Mouse (Mus musculus) adrenal gland, adult 2 months (tissue): ENCODE measurements around the gene Col17a1. TPM values are rescaled to one million over a fixed set of nuclear protein-coding genes. Genes with fewer than 3 reads are reported as not detected.

Experiments
- DNase-seq: peaks from one replicate; pipeline ENCODE4 v3.0.0; 2021
- polyA plus RNA-seq: library from polyadenylated mRNA; depleted of rRNA; stranded (reverse); fragments of >200 nt; gene quantifications from 2 replicates; pipeline ENCODE4 v1.2.3, GENCODE M21; 2012
- total RNA-seq, 2 experiments: library from RNA; stranded (reverse); gene quantifications; 2 replicates each; pipeline ENCODE4 v1.2.3; 2021

The Col17a1 gene
- total and polyA plus RNA-seq, 3 experiments = 0.16 TPM; not detected in 2

- no peak for DNase-seq
Measured at GRCm38 (mm10) chr19:47667601-47668000, 24.3 kb downstream of the Col17a1 start.

DNA sequence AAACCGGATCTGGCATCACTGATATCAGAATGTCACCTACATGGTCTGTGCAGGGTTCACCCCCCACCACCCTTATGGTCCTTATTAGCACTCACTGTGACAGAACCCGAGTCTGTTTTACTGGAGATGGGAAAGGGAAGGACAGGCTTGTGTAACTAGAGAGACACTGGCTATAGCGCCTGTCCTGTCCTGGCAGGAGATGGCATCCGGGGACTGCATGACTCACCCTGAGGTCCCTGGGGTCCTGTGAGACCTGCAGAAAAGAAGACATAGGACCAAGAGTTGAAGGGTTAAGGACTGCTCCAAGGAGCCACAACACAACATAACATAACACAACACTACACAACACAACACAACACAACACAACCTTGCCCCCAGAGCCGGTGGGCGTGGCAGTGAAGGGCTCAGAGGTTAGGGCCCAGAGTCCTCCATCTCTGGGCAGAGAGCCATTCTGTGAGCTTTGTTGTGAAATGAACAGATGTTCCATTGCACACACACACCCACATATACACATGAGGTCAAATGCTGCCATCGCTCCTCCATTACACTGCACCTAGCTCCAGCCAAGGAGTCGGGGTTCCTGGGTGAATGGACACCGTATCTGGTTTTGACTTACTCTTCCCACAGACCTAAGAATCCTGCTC, 32.0 kb downstream of the Col17a1 start:
- DNase-seq = no peak

DNA sequence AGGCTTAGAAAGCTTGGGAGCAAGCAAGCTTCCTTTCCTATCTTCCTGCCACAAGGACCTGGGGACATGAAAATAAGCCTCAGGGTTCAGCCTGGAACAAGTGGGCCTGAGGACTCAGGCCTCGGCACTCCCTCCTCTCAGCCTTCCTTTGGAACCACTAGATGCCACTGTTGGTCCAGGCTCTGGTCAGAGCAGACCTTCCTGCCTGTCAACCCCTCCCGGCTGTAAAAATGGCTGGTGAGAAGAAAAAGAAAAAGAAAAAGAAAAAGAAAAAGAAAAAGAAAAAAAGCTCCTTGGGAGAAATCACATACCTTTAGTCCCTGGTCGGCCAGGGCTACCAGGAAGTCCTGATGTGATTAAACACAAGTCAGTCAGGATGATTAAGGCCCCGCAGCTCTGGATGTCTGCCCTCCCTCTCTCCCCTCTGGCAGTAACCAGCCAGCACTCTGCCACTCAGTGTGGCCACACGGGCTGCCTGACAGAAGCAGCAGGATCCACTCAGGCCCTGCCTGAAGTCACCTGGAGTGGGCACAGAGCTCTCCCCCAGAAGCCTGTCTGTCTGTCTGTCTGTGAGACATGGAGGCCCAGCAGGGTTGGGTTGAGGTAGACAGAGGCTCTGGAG, 32.9 kb downstream of the Col17a1 start:
- peak; percentile 56 for DNase-seq

DNA sequence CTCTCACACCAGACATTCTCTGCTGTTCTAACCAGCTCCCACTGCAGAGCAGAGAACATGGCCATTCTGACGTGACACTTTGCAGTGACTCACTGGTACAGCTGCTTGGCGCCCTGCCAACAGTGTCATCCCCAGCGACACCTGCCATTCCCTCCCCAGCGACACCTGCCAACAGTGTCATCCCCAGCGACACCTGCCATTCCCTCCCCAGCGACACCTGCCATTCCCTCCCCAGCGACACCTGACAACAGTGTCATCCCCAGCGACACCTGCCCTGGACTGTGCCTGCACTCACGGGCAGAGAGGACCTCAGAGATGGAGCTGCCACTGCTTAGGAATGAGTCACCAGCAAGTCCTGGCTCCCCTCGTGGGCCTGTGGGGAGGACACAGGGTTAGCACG, 37.0 kb downstream of the Col17a1 start:
- DNase-seq = peak; percentile 40

DNA sequence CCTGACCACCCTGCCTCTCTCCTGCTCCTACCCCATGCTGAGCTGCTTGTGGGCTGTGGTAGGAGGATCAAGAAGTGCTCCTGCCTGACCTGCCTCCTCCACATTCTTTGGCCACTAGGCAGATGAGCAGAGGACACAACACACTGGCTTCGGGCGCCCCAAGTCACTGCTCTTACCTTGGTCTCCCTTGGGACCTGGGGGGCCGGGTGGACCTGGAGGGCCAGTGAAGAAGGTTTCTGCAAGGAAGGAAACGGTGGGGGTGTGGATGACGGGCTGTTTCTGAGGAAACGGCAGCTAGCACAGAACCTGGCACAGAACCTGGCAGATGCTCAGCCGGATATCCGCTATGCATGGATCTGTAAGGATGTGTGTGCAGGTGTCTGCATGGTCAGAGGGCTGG, 38.7 kb downstream of the Col17a1 start:
- no peak for DNase-seq

DNA sequence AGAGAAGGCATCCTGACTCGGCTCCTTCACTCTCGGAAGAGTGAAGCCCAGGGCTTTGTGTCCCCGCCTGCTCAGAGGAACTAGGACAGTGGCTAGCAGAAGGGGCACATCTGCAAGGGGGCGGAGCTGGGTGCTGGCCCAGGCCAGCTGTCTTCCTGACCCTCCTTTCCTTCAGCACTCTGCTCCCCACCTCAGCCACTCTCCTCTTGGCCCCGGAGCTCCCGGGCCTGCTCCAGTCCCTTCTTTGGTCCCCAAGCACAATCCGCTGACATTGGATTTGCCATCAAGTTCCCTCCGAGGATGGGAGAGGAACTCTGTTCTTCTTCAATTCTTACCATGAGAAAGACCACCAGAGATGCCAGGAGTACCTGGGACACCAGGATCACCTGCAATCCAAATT, 39.6 kb downstream of the Col17a1 start:
- DNase-seq = no peak

DNA sequence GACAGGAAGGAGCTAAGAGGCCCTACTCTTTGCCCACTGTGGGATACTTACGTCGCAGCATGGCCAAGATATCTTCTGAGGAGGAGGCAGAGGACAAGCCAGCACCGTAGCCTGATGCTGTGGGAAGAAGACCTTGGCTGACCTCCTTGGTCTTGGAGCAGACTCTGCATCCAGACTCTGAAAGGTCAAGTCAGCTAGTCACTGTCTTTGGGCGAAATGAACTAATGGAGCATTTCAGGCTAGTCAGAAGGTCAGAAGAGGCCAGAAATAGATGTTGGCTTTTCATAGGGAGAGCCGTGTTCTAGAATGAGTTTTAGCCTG, 40.8 kb downstream of the Col17a1 start:
- no peak for DNase-seq

DNA sequence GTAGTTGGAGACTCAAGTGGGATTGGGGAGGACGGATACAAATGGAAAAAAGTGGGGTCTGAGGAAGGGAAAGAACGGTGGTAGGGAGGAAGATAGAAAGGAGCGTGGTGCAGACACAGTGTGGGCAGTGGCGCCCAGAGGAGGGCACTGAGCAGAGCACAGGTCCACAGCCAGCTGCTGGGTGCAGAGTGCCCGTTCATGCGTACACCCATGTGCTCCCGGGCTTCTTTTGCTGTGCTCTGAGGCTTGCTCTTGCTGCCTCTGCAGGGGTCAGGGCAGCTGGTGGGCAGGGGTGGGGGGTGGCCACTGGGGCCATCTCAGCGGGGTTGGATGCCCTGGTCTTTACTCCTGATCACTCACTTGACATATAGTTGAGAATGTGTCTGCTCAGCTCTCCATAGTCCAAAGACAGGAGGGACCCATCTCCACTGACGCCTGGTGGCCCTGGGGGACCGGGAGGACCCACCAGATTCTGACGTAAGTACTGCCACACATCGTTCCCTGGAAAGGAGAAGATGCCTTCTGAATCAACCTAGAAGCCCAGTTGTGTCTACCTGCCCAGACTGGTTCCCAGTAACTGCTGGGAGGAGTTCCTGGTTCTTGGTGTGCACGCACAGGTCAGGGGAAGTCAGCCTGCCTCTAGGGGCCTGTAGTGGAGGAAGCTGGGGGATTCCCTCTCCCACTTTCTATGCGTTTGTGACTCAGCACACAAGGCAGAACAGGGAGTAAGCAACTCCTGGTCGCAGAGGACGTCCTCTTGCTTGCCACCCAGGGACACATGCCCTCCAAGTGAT, 41.3 kb downstream of the Col17a1 start:
- DNase-seq = no peak

- DNase-seq = no peak
Measured at GRCm38 (mm10) chr19:47649071-47649470, 42.8 kb downstream of the Col17a1 start.

- no peak for DNase-seq
Measured at GRCm38 (mm10) chr19:47646508-47647120, 45.3 kb downstream of the Col17a1 start.

- no peak for DNase-seq
Measured at GRCm38 (mm10) chr19:47645583-47645982, 46.3 kb downstream of the Col17a1 start.

DNA sequence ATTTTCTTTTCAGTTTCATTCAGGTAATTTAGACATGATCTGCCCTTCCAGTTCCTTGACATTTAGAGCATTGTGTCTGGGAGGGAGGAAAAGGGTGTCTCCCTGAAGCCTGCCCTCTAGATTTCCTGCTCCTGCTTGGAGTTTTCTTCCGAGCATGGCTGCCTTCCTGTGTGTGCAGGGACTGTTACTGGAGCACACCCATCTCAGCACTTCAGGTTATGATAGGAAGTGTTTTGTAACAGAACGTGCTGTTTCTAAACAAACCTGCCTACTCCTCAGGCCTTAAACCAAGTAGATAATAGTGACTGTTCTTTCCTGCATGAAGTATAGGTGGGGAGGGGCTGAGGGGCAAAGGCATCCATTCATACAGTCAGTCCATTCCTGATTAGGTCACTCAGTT, 48.0 kb downstream of the Col17a1 start:
- no peak for DNase-seq

DNA sequence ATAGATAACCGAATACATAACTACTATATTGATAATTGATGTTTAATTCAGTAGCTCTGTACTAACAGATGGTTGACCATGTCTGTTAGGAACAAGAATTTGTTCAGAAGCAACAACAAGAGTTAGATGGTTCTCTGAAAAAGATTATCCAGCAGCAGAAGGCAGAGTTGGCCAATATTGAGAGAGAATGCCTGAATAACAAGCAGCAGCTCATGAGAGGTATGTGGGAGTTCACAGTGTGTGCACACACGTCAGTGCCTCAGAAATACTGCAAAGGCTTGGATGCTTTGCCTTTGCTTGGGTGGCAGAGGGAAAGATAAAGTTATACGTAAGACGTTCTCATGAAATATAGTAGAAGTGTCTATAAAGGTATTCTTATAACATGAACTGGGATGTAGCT, 56.5 kb downstream of the Col17a1 start:
- no peak for DNase-seq

DNA sequence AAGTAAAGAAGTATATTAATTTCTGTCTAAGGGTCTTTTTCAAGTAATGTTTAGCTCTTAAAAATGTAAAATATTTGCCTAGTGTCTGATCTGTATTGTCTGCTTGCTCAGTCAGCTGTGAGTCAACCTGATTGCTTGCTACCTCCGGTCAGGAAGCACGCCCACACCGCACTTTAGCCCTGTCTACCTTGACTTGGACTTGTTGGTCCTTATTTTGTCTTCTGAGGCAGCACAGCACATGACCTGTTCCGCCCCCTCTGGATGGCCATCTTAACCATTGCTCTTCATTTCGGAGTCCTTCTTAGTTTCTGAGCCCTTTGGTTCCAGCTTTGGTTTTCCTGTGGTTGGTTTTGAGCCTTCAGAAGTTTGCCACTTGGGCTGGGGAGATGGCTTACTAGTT, 60.1 kb downstream of the Col17a1 start:
- DNase-seq = no peak

DNA sequence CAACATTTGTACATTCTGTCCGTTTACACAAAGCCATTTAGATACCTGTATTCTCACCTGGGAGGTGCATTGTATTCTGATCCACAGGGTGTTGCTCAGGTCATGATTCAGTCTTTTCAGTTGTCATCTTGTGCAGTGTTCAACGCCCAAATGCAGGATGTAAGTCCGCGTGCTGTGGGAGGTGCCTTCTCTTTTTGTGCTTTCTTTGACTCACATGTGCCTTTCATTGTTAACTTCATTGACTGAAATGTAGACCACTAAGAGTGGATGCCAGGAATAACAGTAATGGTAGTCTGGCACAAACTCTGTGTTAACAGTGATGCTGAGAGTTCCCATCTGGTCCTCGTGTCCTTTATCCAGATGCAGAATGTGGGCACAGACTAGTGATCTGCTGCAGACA, 61.5 kb downstream of the Col17a1 start:
- no peak for DNase-seq

DNA sequence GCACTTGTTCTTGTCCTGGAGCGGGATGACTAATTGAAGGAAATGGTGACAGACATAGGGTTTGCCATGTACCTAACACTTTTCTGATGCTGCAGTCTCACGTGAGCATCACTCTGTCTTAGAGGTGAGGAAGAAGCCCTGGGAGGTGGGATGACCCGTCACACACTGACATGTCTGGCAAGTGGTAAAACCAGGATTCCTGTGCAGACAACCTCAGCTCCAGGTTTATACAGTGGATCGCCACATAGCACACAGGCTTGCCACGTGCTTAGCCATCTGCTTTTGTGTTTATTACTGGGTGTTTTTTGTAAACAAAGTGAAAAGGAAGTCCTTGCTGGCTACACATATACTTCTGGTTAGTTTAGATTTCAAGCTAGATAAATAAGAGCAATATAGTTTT, 62.8 kb downstream of the Col17a1 start:
- DNase-seq = no peak

GRCm38 (mm10) chr19:47627450-47627849, 64.4 kb downstream of the Col17a1 start:
- no peak for DNase-seq

DNA sequence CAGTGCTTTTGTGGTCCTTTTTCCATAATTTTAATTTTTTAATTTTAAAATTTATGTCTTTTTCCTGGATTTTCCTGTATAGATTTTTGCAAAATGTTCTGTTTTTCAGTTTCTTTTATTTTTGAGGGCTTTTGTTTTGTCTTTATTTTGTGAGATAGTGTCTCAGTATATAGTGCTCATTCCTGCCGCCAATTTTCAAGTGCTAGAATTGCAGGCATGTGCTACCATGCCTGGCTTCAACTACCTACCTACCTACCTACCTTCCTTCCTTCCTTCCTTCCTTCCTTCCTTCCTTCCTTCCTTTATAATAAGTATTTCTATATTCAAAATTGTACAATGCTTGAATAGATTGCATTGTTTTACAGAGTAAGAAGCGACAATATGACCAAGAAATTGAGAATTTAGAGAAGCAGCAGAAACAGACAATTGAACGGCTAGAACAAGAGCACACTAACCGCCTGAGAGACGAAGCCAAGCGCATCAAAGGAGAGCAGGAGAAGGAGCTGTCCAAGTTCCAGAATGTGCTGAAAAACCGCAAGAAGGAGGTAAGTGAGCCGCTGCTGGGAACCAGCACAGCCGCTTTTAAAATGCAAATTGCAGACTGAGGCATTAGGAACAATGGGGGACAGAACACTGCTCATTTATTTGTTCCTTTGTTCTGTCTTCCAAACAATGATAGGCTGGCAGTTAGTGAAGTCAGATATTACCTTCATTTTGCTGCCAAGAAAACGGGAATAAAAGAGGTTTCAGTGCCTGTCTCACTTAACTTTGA, 66.8 kb downstream of the Col17a1 start:
- no peak for DNase-seq

GRCm38 (mm10) chr19:47621478-47621877, 70.4 kb downstream of the Col17a1 start:
- DNase-seq = no peak

DNA sequence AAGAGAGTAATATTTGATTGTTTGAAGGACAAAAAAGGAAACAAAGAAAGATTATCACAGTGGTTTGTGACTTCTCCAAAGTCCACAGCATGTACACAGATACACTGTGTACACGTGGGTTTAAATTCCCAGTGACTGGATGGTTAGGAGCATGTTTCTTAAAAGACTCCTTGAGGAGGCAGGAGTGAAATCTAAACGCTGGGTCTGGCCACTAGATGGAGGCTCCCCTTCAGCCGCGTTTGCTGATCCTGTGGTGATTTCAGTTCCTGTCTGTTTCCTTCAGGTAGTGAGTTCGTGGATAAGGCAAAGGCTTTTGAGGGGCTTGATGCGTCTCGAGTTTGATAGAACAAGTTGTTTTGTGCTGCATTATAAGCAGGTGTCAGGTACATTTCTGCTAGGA, 78.5 kb downstream of the Col17a1 start:
- DNase-seq = no peak

GRCm38 (mm10) chr19:47608513-47608912, 83.4 kb downstream of the Col17a1 start:
- no peak for DNase-seq
